Mouse (Mus musculus): ENCODE results near the gene Susd1.

GRCm38 (mm10) chr4:59444994-59445393 is 6.6 kb upstream of the Susd1 start:
- no peak for TF ChIP-seq CTCF (IDR thresholded peaks at IDR 0.05; ENCODE audit: extremely low read depth, insufficient read depth, insufficient read length, insufficient replicate concordance)
- TF ChIP-seq POLR2A (IDR thresholded peaks at IDR 0.05; ENCODE audit: low read depth, low read length): no peak

Measured in spleen, adult 2 months (tissue).